Mouse (Mus musculus) embryonic facial prominence, embryonic 10.5 days (tissue): ENCODE measurements at regions not wholly inside any gene's neighbourhood (a gene's known extent, or its start where the extent isn't known, plus 50 kb on each side); places are given as distances from the start of the nearest gene placed in this dataset.

Experiments used
- DNase-seq: peaks from one replicate; pipeline ENCODE4 v3.0.0-alpha.2; 2017; ENCODE audit warnings: low spot score
- H3K27ac ChIP-seq: fragments of 300-500 bp; sonication (generic); replicated peaks from 2 replicates; pipeline ENCODE4 v1.5.1; 2016; ENCODE audit warnings: mild to moderate bottlenecking
- H3K27me3 ChIP-seq: fragments of 300-500 bp; sonication (generic); replicated peaks from 2 replicates; pipeline ENCODE4 v1.6.1; 2016; ENCODE audit warnings: low read depth, mild to moderate bottlenecking; ENCODE audit not compliant: poor library complexity, severe bottlenecking
- H3K36me3 ChIP-seq: fragments of 300-500 bp; sonication (generic); replicated peaks from 2 replicates; pipeline ENCODE4 v1.6.1; 2016; ENCODE audit warnings: mild to moderate bottlenecking, moderate library complexity
- H3K4me1 ChIP-seq: fragments of 300-500 bp; sonication (generic); 2 replicates; pipeline ENCODE4 v1.6.1; 2016
- H3K4me3 ChIP-seq: fragments of 300-500 bp; sonication (generic); 2 replicates; pipeline ENCODE4 v1.5.1; 2016; ENCODE audit warnings: mild to moderate bottlenecking, moderate library complexity
- H3K9me3 ChIP-seq: fragments of 300-500 bp; sonication (generic); 2 replicates; pipeline ENCODE4 v1.6.1; 2016; ENCODE audit warnings: mild to moderate bottlenecking
- WGBS: fragments of 180-500 bp; shearing (Covaris S2); methylation state at CpG from one replicate; pipeline ENCODE4 v1.1.7; 2016; 5-methylcytosine and 5-hydroxymethylcytosine counted together

GRCm38 (mm10) chr9:52283558-52283957 lies 115.2 kb upstream of the Zc3h12c start:
- H3K27ac ChIP-seq, result no peak overlapping the region
- H3K27me3 ChIP-seq, result no peaks in the 10 kb centered on the region; the same call in 1 of the 2 replicates
- H3K4me1 ChIP-seq, result peaks cover 10% of the 10 kb centered on the region
- no peak overlapping the region for H3K4me3 ChIP-seq
- 22% methylated on average over 2 of the region's 2 CpGs for WGBS
- H3K36me3 ChIP-seq, result no peaks in the 10 kb centered on the region
- no peaks in the 10 kb centered on the region for H3K9me3 ChIP-seq
- no peak for DNase-seq

GRCm38 (mm10) chr9:52280995-52281394 lies 112.6 kb upstream of the Zc3h12c start:
- no peak for DNase-seq
- no peaks in the 10 kb centered on the region for H3K9me3 ChIP-seq
- H3K36me3 ChIP-seq, result no peaks in the 10 kb centered on the region
- WGBS, result 81% methylated on average over 5 of the region's 5 CpGs
- no peak overlapping the region for H3K4me3 ChIP-seq
- H3K4me1 ChIP-seq, result peaks cover 9% of the 10 kb centered on the region
- H3K27ac ChIP-seq, result no peak overlapping the region
- no peaks in the 10 kb centered on the region; the same call in none of the 2 replicates for H3K27me3 ChIP-seq

GRCm38 (mm10) chr9:52280556-52280955 lies 112.2 kb upstream of the Zc3h12c start:
- Histone ChIP-seq H3K4me3 (no peak overlapping the region), H3K9me3 (no peaks in the 10 kb centered on the region), H3K27ac (no peak overlapping the region), H3K36me3 (no peaks in the 10 kb centered on the region), H3K4me1 (peaks cover 7% of the 10 kb centered on the region; the same call in 1 of the 2 replicates), H3K27me3 (no peaks in the 10 kb centered on the region; the same call in none of the 2 replicates)
- DNase-seq, result no peak
- WGBS, result 88% methylated on average over 3 of the region's 3 CpGs

GRCm38 (mm10) chr9:52278701-52279023 lies 110.3 kb upstream of the Zc3h12c start:
- no peak overlapping the region for H3K4me3 ChIP-seq
- 51% methylated on average over 3 of the region's 3 CpGs for WGBS
- H3K4me1 ChIP-seq, result peaks cover 4% of the 10 kb centered on the region; the same call in 1 of the 2 replicates
- H3K9me3 ChIP-seq, result no peaks in the 10 kb centered on the region
- H3K27me3 ChIP-seq, result no peaks in the 10 kb centered on the region; the same call in none of the 2 replicates
- no peaks in the 10 kb centered on the region for H3K36me3 ChIP-seq
- no peak overlapping the region for H3K27ac ChIP-seq
- DNase-seq, result no peak

GRCm38 (mm10) chr9:52277954-52278700 lies 109.8 kb upstream of the Zc3h12c start:
- no peaks in the 10 kb centered on the region; the same call in none of the 2 replicates for H3K27me3 ChIP-seq
- H3K36me3 ChIP-seq, result no peaks in the 10 kb centered on the region
- DNase-seq, result peak; percentile 20
- no peak overlapping the region for H3K4me3 ChIP-seq
- no peaks in the 10 kb centered on the region for H3K9me3 ChIP-seq
- peaks cover 4% of the 10 kb centered on the region; the same call in 1 of the 2 replicates for H3K4me1 ChIP-seq
- WGBS, result 41% methylated on average over 14 of the region's 14 CpGs
- H3K27ac ChIP-seq, result no peak overlapping the region

DNA sequence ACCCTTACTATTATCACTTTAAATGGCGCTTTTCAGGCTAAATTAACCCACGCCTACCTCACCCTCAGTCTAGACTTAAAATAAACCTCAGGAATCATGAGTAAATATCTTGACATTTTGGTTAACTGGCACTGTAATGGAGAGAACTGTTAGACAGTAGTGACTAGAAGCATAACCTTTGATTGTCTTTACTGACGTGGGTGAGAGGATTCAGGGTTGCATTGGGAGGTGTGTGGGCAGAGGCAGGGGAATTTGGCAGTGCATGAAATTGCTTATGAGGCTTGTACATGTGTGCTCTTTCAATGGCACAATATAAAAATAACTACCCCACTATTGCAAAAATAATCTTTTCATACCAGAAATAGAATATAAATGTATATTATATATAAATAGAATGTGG lies 105.6 kb upstream of the Zc3h12c start:
- no peak overlapping the region for H3K4me3 ChIP-seq
- peaks cover 4% of the 10 kb centered on the region; the same call in 1 of the 2 replicates for H3K4me1 ChIP-seq
- no peaks in the 10 kb centered on the region for H3K36me3 ChIP-seq
- no peaks in the 10 kb centered on the region; the same call in 1 of the 2 replicates for H3K27me3 ChIP-seq
- DNase-seq, result no peak
- H3K27ac ChIP-seq, result no peak overlapping the region
- no peaks in the 10 kb centered on the region for H3K9me3 ChIP-seq
- 82% methylated on average over 3 of the region's 3 CpGs for WGBS

- DNase-seq, result no peak
- WGBS, result 78% methylated on average over 2 of the region's 2 CpGs
- Histone ChIP-seq H3K27me3 (no peaks in the 10 kb centered on the region; the same call in 1 of the 2 replicates), H3K36me3 (no peaks in the 10 kb centered on the region), H3K4me3 (no peak overlapping the region), H3K27ac (no peak overlapping the region), H3K4me1 (no peaks in the 10 kb centered on the region), H3K9me3 (no peaks in the 10 kb centered on the region)
Measured at GRCm38 (mm10) chr9:52272668-52273067, 104.3 kb upstream of the Zc3h12c start.

DNA sequence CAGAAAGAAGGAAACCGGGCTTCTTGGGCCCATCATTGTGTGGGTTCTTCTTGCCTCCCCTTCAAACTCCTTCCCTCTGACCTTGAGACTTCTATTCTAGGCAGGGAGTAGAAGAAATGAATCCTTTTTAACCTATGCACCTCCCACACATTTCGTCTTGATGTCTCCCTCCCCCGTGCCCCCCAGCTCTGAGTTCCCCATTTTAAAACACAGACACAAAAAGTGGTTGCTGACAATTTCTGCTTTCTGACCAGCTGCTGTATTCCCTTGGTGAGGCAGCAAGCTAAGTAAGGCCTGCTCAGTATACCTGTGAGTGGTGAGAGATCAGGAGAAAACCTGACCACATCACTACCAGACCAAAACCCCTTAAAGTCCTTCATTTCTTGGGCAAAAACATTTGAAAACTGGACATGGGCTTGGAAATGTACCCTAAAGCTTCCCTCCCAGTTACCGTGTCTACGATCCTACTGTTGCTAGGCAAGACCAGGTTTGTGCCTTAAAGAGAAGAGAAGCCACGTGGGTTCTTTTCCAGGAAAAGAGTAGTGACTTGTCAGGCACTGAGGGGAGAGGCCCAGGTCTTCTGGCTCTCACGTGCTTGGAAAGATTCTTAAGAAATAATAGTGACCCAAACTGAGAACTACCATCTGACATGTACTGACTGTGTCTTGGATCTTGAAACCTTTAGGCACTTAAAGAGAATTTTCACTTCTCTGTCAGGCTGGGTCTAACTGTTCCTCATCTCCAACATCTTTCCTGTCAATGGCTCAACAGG lies 103.2 kb upstream of the Zc3h12c start:
- Histone ChIP-seq H3K4me3 (no peak overlapping the region), H3K4me1 (no peaks in the 10 kb centered on the region), H3K27ac (no peak overlapping the region), H3K27me3 (no peaks in the 10 kb centered on the region), H3K9me3 (no peaks in the 10 kb centered on the region), H3K36me3 (no peaks in the 10 kb centered on the region)
- no peak for DNase-seq
- 86% methylated on average over 7 of the region's 7 CpGs for WGBS

DNA sequence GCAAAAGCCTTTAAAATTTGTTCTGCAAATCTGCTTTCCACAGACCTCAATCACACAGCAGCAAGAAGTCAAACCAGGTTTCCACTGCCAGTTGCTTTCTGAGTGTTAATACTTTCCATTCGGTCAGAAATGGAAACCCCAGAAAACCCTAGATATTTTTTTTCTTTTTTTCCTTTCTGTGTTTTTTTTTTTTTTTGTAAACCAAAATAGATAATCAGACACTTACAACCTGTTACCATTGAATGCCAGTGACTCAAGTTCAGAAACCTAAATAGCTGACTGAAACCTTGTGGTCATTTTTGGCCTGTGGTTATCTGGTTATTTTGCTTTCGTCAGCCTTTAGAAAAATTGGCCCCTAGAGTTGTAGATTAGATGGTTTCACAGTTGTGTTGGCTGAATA lies 93.2 kb upstream of the Zc3h12c start:
- Histone ChIP-seq H3K9me3 (no peaks in the 10 kb centered on the region), H3K36me3 (no peaks in the 10 kb centered on the region), H3K27me3 (no peaks in the 10 kb centered on the region), H3K27ac (no peak overlapping the region), H3K4me1 (no peaks in the 10 kb centered on the region), H3K4me3 (no peak overlapping the region)
- WGBS, result 87% methylated on average over 2 of the region's 2 CpGs
- no peak for DNase-seq

DNA sequence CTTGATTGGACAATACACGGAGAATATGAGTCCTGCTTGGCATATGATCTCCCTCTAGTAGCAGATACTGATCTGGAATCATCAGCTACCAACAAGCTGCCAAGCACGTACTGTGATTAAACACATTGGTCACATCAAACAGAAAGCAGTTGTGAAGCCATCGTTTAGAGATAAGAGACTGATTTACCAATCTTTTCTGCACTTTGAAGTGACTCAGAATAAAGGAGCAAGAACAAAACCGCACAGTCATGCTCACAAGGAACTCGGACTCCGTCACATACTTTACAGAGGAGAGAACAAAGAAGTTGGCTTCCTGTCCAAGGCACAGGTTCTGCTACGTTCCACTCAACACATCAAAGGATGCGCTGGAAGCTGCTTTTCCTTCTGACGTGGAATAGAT lies 91.1 kb upstream of the Zc3h12c start:
- H3K4me1 ChIP-seq, result no peaks in the 10 kb centered on the region
- WGBS, result 76% methylated on average over 9 of the region's 9 CpGs

GRCm38 (mm10) chr9:52255692-52256091 lies 87.3 kb upstream of the Zc3h12c start:
- Histone ChIP-seq H3K4me1 (no peaks in the 10 kb centered on the region), H3K36me3 (no peaks in the 10 kb centered on the region), H3K9me3 (no peaks in the 10 kb centered on the region), H3K27me3 (no peaks in the 10 kb centered on the region), H3K4me3 (no peak overlapping the region), H3K27ac (no peak overlapping the region)
- no peak for DNase-seq
- WGBS, result 82% methylated on average over 4 of the region's 4 CpGs

More for the DNA sequence above, 91.1 kb upstream of the Zc3h12c start:
- Histone ChIP-seq H3K4me3 (no peak overlapping the region), H3K27me3 (no peaks in the 10 kb centered on the region), H3K27ac (no peak overlapping the region), H3K9me3 (no peaks in the 10 kb centered on the region), H3K36me3 (no peaks in the 10 kb centered on the region)
- no peak for DNase-seq

- no peak for DNase-seq
- H3K27ac ChIP-seq, result no peak overlapping the region
- H3K4me1 ChIP-seq, result no peaks in the 10 kb centered on the region; the same call in 1 of the 2 replicates
- H3K9me3 ChIP-seq, result no peaks in the 10 kb centered on the region
- no peaks in the 10 kb centered on the region for H3K36me3 ChIP-seq
- WGBS, result 83% methylated on average over 6 of the region's 6 CpGs
- no peak overlapping the region for H3K4me3 ChIP-seq
- no peaks in the 10 kb centered on the region for H3K27me3 ChIP-seq
Measured at GRCm38 (mm10) chr9:52254475-52254874, 86.1 kb upstream of the Zc3h12c start.

- Histone ChIP-seq H3K4me1 (no peaks in the 10 kb centered on the region; the same call in 1 of the 2 replicates), H3K4me3 (no peak overlapping the region), H3K27me3 (no peaks in the 10 kb centered on the region), H3K36me3 (no peaks in the 10 kb centered on the region), H3K27ac (no peak overlapping the region), H3K9me3 (no peaks in the 10 kb centered on the region)
- WGBS, result 89% methylated on average over 5 of the region's 5 CpGs
- DNase-seq, result no peak
Measured at GRCm38 (mm10) chr9:52251455-52251854, 83.1 kb upstream of the Zc3h12c start.
